Mouse (Mus musculus) left cerebral cortex, adult 9 months (tissue): Measurements from ENCODE around the gene Prl.
"Not testable (repeated sequence)": the region's sequence is repeated elsewhere in the genome, so short reads cannot be mapped to it uniquely, and the experiment has no call there.

ENCODE experiments used
- DNase-seq, 2 experiments: peaks; one replicate each; pipeline ENCODE4 v3.0.0; 2022; ENCODE audit warnings: low spot score in 2 of 2

Gene Prl

GRCm38 (mm10) chr13:27057270-27057669 lies at the start of gene Prl:
Gene Prl (plus strand): TSS chr13:27057570.
- no peak for DNase-seq

GRCm38 (mm10) chr13:27026614-27027013 lies 30.8 kb upstream of the Prl start:
- DNase-seq: no peak

GRCm38 (mm10) chr13:27027376-27027775 lies 30.0 kb upstream of the Prl start:
- no peak for DNase-seq

- DNase-seq: no peak
Observed at GRCm38 (mm10) chr13:27028501-27029240, 28.7 kb upstream of the Prl start.

GRCm38 (mm10) chr13:27031101-27031852 lies 26.1 kb upstream of the Prl start:
- DNase-seq: no peak

GRCm38 (mm10) chr13:27031853-27032240 lies 25.5 kb upstream of the Prl start:
- no peak for DNase-seq

- no peak for DNase-seq
Observed at GRCm38 (mm10) chr13:27032998-27033397, 24.4 kb upstream of the Prl start.

- DNase-seq: no peak
Observed at GRCm38 (mm10) chr13:27042185-27042584, 15.2 kb upstream of the Prl start.

GRCm38 (mm10) chr13:27043326-27043725 lies 14.0 kb upstream of the Prl start:
- no peak for DNase-seq

- no peak for DNase-seq
Observed at GRCm38 (mm10) chr13:27059177-27059576, 1.8 kb downstream of the Prl start.

GRCm38 (mm10) chr13:27093890-27094289 lies 36.5 kb downstream of the Prl start, which contains the start of gene Prl3d1:
Gene Prl3d1 (plus strand): TSS chr13:27094190.
- DNase-seq: not testable (repeated sequence)
